Mouse (Mus musculus): ENCODE results near the gene Adam12. TPM values are rescaled to one million over a fixed set of nuclear protein-coding genes. Genes with fewer than 3 reads are reported as not detected.

The Adam12 gene
- polyA plus RNA-seq, 1 experiment from 2014 or later, result 3.1 TPM

DNA sequence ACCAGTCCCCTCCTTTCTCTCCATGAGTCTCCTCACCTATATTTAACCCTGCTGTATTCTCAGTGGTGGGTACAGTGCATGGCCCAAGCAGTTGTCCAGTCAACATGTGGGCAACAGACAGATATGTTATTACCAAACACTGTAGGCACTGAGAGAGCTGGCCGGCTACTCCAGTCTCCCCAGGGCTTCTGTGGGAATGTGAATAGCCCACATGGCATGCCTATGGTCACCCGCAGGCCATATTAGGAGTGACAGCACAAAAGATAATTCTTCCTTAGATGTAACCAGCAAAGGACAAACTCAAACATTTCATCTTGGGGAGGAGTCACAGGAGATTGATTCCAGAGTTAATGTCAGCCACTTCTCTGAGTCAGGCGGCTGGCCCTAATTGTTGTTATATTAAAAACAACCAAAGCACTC, 224.0 kb downstream of the Adam12 start:
- no peaks in the 10 kb centered on the region for H3K27me3 ChIP-seq (ENCODE audit: control insufficient read depth, insufficient read depth, low read length)
- no peaks in the 10 kb centered on the region for H3K4me1 ChIP-seq (ENCODE audit: control insufficient read depth, insufficient read depth, low read length)
- no peak overlapping the region for H3K4me3 ChIP-seq (ENCODE audit: low read length)
- 65% methylated on average over 3 of the region's 3 CpGs for WGBS
- no peak overlapping the region for H3K4me2 ChIP-seq (ENCODE audit: low read depth, low read length)
- peaks cover 6% of the 10 kb centered on the region for H3K9me3 ChIP-seq (replicated peaks; ENCODE audit: control insufficient read depth, low read length)
- peaks cover 7% of the 10 kb centered on the region; the same call in 1 of the 2 replicates for H3K36me3 ChIP-seq (ENCODE audit: control insufficient read depth, insufficient read depth)
- no peak for ATAC-seq (replicated peaks; ENCODE audit: extremely low read depth, insufficient read depth, low FRiP score)
- H3K27ac ChIP-seq (ENCODE audit: low read length), result no peak overlapping the region
- no peak overlapping the region for H3K9ac ChIP-seq (ENCODE audit: low read length)

DNA sequence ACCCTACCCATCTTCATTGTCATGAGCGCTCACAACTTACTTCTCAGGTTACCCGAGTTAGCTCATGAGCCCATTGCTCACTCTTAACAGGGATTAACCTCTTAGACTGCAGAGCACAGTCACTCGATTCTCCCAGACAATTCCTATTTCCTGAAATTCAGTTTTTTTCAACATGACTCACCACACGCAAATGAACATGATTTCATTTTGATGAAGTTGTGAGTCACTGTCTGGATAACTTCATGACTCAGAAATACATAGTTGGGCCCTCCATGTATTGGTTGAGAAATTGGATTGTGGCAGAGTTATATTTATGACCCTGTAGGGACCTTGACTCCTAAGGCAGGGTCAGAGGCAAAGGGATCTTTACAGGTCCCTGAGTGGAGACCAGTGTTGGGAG, 230.4 kb downstream of the Adam12 start:
- ATAC-seq (replicated peaks; ENCODE audit: extremely low read depth, insufficient read depth, low FRiP score), result no peak
- WGBS, result 84% methylated on average over 4 of the region's 4 CpGs
- no peaks in the 10 kb centered on the region for H3K27me3 ChIP-seq (ENCODE audit: control insufficient read depth, insufficient read depth, low read length)
- peaks cover 7% of the 10 kb centered on the region; the same call in 1 of the 2 replicates for H3K36me3 ChIP-seq (ENCODE audit: control insufficient read depth, insufficient read depth)
- no peaks in the 10 kb centered on the region for H3K4me1 ChIP-seq (ENCODE audit: control insufficient read depth, insufficient read depth, low read length)
- H3K4me2 ChIP-seq (ENCODE audit: low read depth, low read length), result no peak overlapping the region
- H3K9ac ChIP-seq (ENCODE audit: low read length), result no peak overlapping the region
- H3K9me3 ChIP-seq (replicated peaks; ENCODE audit: control insufficient read depth, low read length), result peaks cover 6% of the 10 kb centered on the region
- no peak overlapping the region for H3K4me3 ChIP-seq (ENCODE audit: low read length)
- no peak overlapping the region for H3K27ac ChIP-seq (ENCODE audit: low read length)

DNA sequence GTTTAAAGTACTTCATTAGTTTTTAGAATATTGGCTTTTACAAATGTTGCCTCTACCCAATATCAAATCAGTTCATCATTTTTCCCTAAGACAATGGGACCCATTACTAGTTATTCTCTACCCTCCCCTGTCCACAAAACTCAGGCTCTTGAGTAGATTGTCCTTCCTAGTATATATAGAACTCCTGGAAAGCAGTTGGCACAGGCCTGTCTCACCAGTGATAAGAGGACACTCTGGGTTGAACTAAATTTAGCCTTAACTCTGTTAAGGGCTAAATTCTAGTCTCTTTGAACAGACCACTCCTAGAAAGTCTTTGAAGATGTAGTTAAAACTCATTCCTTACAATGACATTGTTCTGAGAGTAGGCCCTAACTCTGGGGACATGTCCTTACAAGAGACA, 241.0 kb downstream of the Adam12 start:
- ATAC-seq (replicated peaks; ENCODE audit: extremely low read depth, insufficient read depth, low FRiP score), result peak; percentile 82
- no peaks in the 10 kb centered on the region for H3K27me3 ChIP-seq (ENCODE audit: control insufficient read depth, insufficient read depth, low read length)
- no peak overlapping the region for H3K4me3 ChIP-seq (ENCODE audit: low read length)

DNA sequence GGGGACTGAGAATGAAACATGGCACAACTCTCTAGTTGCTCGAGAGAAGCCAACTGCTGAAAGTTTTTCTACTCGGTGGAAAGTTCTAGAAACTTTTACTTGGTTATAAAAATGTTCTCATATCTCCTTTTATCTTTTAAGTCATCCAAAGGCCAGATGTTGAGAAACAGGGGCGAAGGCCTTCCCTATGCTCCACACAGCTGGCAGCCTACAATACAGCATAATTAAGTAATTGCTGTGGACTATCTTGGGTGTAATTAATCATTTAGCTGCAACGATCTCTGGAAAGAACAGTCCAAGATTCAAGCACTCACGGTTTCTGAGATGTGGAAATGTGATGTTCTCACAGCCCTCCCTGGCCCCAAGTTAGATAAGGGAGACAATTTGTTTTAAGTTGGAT, 243.6 kb downstream of the Adam12 start:
- no peak overlapping the region for H3K4me2 ChIP-seq (ENCODE audit: low read depth, low read length)
- no peak for ATAC-seq (replicated peaks; ENCODE audit: extremely low read depth, insufficient read depth, low FRiP score)
- H3K27me3 ChIP-seq (ENCODE audit: control insufficient read depth, insufficient read depth, low read length), result no peaks in the 10 kb centered on the region
- H3K36me3 ChIP-seq (ENCODE audit: control insufficient read depth, insufficient read depth), result no peaks in the 10 kb centered on the region
- H3K9me3 ChIP-seq (replicated peaks; ENCODE audit: control insufficient read depth, low read length), result no peaks in the 10 kb centered on the region
- H3K4me1 ChIP-seq (ENCODE audit: control insufficient read depth, insufficient read depth, low read length), result peaks cover 8% of the 10 kb centered on the region; the same call in 1 of the 2 replicates
- no peak overlapping the region for H3K9ac ChIP-seq (ENCODE audit: low read length)
- 77% methylated on average over 5 of the region's 5 CpGs for WGBS
- no peak overlapping the region for H3K27ac ChIP-seq (ENCODE audit: low read length)
- H3K4me3 ChIP-seq (ENCODE audit: low read length), result no peak overlapping the region

More for the DNA sequence above, 241.0 kb downstream of the Adam12 start:
- no peak overlapping the region for H3K9ac ChIP-seq (ENCODE audit: low read length)
- H3K9me3 ChIP-seq (replicated peaks; ENCODE audit: control insufficient read depth, low read length), result no peaks in the 10 kb centered on the region
- no peaks in the 10 kb centered on the region for H3K36me3 ChIP-seq (ENCODE audit: control insufficient read depth, insufficient read depth)
- H3K4me2 ChIP-seq (ENCODE audit: low read depth, low read length), result peak overlapping the region; percentile 10
- peaks cover 8% of the 10 kb centered on the region; the same call in 1 of the 2 replicates for H3K4me1 ChIP-seq (ENCODE audit: control insufficient read depth, insufficient read depth, low read length)
- peak overlapping the region; percentile 49 for H3K27ac ChIP-seq (ENCODE audit: low read length)

DNA sequence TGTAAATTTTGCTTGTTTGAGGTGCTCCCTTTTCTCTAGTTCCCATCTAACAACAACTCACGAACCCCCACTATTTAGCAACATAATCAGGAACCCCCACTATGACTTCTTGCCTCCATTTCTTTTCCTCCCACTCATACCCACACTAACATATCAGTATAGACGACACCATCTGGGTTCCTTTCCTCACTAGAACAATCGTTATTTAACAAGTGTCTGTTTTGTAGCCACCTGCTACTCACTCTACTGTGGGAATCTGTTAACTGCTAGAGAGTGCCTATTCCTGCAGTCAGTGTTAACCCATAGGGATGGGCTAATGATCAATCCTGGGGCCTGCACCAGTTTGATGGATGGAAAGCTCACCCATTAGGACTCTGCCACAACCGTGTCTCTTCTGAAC, 245.7 kb downstream of the Adam12 start:
- Histone ChIP-seq H3K27me3 (ENCODE audit: control insufficient read depth, insufficient read depth, low read length) (no peaks in the 10 kb centered on the region), H3K4me3 (ENCODE audit: low read length) (no peak overlapping the region), H3K4me1 (ENCODE audit: control insufficient read depth, insufficient read depth, low read length) (peaks cover 8% of the 10 kb centered on the region; the same call in 1 of the 2 replicates), H3K9ac (ENCODE audit: low read length) (no peak overlapping the region), H3K36me3 (ENCODE audit: control insufficient read depth, insufficient read depth) (no peaks in the 10 kb centered on the region), H3K9me3 (replicated peaks; ENCODE audit: control insufficient read depth, low read length) (no peaks in the 10 kb centered on the region), H3K4me2 (ENCODE audit: low read depth, low read length) (no peak overlapping the region), H3K27ac (ENCODE audit: low read length) (no peak overlapping the region)
- 76% methylated on average over 4 of the region's 4 CpGs for WGBS
- no peak for ATAC-seq (replicated peaks; ENCODE audit: extremely low read depth, insufficient read depth, low FRiP score)

DNA sequence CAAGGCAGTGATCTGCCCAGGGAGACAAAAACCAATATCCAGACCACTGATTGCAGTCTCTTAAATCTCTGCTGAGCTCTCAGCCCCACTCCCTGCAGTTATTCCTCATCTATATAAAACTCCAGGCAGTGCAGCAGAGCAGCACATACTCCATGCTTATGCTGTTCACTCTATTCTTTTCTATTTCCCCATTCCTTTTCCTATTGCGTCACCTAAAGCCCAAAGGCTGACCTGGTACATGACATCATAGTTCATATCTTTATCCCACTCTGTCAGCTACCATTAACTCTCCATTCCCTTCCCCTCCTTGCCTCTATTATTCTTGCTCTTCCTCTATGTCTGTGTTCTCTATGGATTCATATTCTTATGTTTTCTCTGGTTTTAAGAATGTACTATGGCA, 246.3 kb downstream of the Adam12 start:
- 67% methylated on average over 1 of the region's 1 CpGs for WGBS
- Histone ChIP-seq H3K4me2 (ENCODE audit: low read depth, low read length) (no peak overlapping the region), H3K4me1 (ENCODE audit: control insufficient read depth, insufficient read depth, low read length) (peaks cover 5% of the 10 kb centered on the region; the same call in 1 of the 2 replicates), H3K4me3 (ENCODE audit: low read length) (no peak overlapping the region), H3K27ac (ENCODE audit: low read length) (no peak overlapping the region), H3K27me3 (ENCODE audit: control insufficient read depth, insufficient read depth, low read length) (no peaks in the 10 kb centered on the region), H3K9me3 (replicated peaks; ENCODE audit: control insufficient read depth, low read length) (no peaks in the 10 kb centered on the region), H3K9ac (ENCODE audit: low read length) (no peak overlapping the region), H3K36me3 (ENCODE audit: control insufficient read depth, insufficient read depth) (no peaks in the 10 kb centered on the region)
- no peak for ATAC-seq (replicated peaks; ENCODE audit: extremely low read depth, insufficient read depth, low FRiP score)

DNA sequence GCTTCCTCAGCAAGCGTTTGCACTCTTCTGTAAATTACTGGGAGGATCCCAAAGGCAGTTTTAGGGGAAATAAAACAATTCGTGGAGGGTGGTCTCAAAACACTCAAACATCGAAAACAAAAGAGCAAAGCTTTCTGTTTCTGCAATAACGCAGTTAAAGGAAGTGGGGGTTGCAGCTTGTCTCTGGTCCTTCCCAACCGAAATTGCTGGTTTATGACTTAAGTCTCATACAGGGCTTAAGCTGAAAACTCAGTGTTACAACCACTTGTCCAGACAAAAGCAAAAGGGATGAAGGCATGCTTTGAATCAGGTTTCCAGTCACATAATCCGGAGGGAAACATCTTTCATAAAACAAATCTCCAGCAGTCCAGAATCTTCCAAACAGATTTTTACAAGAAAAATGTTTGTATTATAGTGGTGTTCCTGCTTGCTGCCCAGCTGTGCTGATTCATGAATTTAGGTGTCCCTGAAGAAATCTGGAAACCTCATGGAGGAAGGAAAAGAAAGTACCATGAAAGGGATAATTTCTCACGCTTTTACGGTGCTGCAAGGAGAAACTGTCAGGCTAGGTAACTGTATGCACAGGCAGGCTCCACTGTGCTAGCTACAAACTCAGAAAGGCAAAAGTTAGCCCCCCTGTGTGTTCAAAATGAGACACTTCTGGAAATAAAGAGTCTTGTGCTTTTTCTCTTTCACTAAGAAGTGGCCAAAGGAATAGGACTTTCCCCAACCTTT, 255.4 kb downstream of the Adam12 start:
- Histone ChIP-seq H3K9ac (ENCODE audit: low read length) (no peak overlapping the region), H3K9me3 (replicated peaks; ENCODE audit: control insufficient read depth, low read length) (no peaks in the 10 kb centered on the region), H3K4me3 (ENCODE audit: low read length) (no peak overlapping the region), H3K27me3 (ENCODE audit: control insufficient read depth, insufficient read depth, low read length) (no peaks in the 10 kb centered on the region), H3K4me2 (ENCODE audit: low read depth, low read length) (no peak overlapping the region), H3K4me1 (ENCODE audit: control insufficient read depth, insufficient read depth, low read length) (no peaks in the 10 kb centered on the region), H3K27ac (ENCODE audit: low read length) (no peak overlapping the region), H3K36me3 (ENCODE audit: control insufficient read depth, insufficient read depth) (no peaks in the 10 kb centered on the region)
- 61% methylated on average over 8 of the region's 8 CpGs for WGBS
- ATAC-seq (replicated peaks; ENCODE audit: extremely low read depth, insufficient read depth, low FRiP score), result no peak

DNA sequence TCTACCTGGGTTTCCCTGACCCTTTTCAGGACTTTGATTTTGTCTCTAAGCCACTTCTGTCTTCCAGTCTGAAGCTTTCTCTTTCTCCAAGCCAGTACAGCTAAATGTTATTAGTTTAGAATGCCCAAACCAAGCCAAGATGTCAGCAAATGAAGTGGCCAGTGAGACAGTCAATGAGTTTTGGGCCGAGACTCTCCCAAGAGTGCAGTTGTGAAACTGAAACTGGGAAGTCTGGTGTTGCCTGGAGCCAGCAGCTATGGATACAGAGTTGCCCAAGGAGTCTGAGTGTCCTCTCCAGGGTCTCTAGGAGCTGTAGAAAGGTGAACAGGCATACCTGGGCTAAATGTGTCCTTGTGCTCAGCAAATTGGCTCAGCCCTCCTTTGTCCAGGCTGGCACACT, 260.9 kb downstream of the Adam12 start:
- peaks cover 8% of the 10 kb centered on the region for H3K4me1 ChIP-seq (ENCODE audit: control insufficient read depth, insufficient read depth, low read length)
- no peak overlapping the region for H3K9ac ChIP-seq (ENCODE audit: low read length)
- H3K4me3 ChIP-seq (ENCODE audit: low read length), result no peak overlapping the region
- no peak overlapping the region for H3K4me2 ChIP-seq (ENCODE audit: low read depth, low read length)
- no peaks in the 10 kb centered on the region for H3K36me3 ChIP-seq (ENCODE audit: control insufficient read depth, insufficient read depth)
- 79% methylated on average over 1 of the region's 1 CpGs for WGBS
- H3K9me3 ChIP-seq (replicated peaks; ENCODE audit: control insufficient read depth, low read length), result no peaks in the 10 kb centered on the region
- H3K27me3 ChIP-seq (ENCODE audit: control insufficient read depth, insufficient read depth, low read length), result no peaks in the 10 kb centered on the region
- peak overlapping the region; percentile 38; the same call in 1 of the 2 replicates for H3K27ac ChIP-seq (ENCODE audit: low read length)
- no peak for ATAC-seq (replicated peaks; ENCODE audit: extremely low read depth, insufficient read depth, low FRiP score)

DNA sequence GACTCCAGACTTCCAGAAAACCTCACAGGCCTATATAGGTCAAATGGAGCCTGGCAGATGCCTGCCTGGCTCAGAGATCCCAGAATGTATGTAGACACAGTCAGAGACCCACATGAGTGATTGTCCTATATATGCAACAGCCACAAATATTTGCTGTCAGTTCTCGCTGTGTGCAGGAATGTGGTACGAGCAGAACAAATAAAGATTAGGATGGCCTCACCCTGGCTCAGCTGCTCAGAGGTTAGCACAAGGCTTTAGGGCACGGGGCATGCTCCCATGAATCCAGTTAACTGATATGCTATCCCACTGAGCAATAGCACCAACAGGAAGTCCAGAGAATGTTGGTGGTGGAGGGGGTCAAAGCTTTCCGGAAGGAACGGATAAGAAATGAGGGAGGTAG, 261.5 kb downstream of the Adam12 start:
- no peak overlapping the region for H3K4me3 ChIP-seq (ENCODE audit: low read length)
- no peak overlapping the region for H3K27ac ChIP-seq (ENCODE audit: low read length)
- ATAC-seq (replicated peaks; ENCODE audit: extremely low read depth, insufficient read depth, low FRiP score), result no peak
- no peaks in the 10 kb centered on the region for H3K27me3 ChIP-seq (ENCODE audit: control insufficient read depth, insufficient read depth, low read length)
- H3K4me1 ChIP-seq (ENCODE audit: control insufficient read depth, insufficient read depth, low read length), result peaks cover 8% of the 10 kb centered on the region
- no peak overlapping the region for H3K9ac ChIP-seq (ENCODE audit: low read length)
- 36% methylated on average over 5 of the region's 5 CpGs for WGBS
- no peak overlapping the region for H3K4me2 ChIP-seq (ENCODE audit: low read depth, low read length)
- no peaks in the 10 kb centered on the region for H3K36me3 ChIP-seq (ENCODE audit: control insufficient read depth, insufficient read depth)
- H3K9me3 ChIP-seq (replicated peaks; ENCODE audit: control insufficient read depth, low read length), result no peaks in the 10 kb centered on the region
